Mouse (Mus musculus) naive thymus-derived CD4-positive, alpha-beta T cell, adult 5 months (primary cell): Measurements from ENCODE around the gene H2-Oa. TPM values are rescaled to one million over a fixed set of nuclear protein-coding genes. Genes with fewer than 3 reads are reported as not detected.

Source experiments
- polyA plus RNA-seq: library from polyadenylated mRNA; unstranded; fragments of 100-300 nt; shearing (Covaris generic); gene quantifications from one replicate; pipeline ENCODE4 v1.2.1, GENCODE M21; 2017

Gene H2-Oa
- polyA plus RNA-seq: 5.4 TPM

GRCm38 (mm10) chr17:34092197-34092875, at the start of gene H2-Oa:
Gene H2-Oa (plus strand): TSS chr17:34092340.

DNA sequence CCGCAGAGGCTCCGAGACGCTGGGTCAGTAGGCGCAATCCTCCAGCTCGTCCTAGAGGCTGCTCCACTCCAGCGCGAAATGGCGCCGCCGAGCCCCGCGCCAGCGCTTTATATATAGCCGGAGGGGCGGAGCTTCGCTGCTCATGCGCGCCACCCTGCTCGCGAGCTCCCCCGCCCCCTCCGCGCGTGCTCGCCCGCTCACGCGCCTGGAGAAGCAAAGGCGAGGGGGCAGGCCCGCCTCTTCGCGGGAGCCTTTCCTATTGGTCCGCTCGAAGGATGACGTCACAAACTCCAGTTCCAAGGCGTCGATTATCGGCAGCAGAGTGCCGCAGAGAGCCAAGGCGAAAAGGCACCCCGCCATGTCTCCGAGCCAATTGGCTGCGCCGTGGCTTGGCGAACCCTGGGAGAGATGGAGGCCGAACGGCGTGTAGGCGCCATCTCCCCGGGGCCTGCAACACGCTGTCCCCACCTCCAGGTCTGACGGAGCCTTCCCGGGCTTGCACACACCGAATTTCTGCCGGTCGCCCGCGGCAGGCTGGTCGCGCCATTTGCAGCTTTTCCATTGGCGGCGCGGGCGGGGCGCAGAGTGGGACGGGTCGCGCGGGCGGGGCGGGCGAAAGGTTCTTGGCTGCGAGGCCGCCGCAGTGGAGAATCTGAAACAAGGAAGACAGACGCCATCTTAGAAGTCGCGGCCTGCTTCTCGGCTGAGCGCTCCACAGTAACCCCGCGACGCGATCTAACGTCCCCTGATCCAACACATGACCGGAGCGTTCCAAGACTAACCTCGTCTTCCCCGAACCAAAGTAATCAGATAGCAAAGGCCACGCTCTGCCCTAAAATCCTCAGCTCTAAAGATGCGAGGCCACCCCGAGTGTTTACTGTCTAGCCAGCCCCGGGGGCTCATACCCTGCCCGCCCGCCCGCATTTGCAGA, 27.4 kb downstream of the H2-Oa start, which contains the start of gene H2-DMa:
H2-DMa (plus strand) TSS at position 293 of the 931 bp plus-strand sequence.

DNA sequence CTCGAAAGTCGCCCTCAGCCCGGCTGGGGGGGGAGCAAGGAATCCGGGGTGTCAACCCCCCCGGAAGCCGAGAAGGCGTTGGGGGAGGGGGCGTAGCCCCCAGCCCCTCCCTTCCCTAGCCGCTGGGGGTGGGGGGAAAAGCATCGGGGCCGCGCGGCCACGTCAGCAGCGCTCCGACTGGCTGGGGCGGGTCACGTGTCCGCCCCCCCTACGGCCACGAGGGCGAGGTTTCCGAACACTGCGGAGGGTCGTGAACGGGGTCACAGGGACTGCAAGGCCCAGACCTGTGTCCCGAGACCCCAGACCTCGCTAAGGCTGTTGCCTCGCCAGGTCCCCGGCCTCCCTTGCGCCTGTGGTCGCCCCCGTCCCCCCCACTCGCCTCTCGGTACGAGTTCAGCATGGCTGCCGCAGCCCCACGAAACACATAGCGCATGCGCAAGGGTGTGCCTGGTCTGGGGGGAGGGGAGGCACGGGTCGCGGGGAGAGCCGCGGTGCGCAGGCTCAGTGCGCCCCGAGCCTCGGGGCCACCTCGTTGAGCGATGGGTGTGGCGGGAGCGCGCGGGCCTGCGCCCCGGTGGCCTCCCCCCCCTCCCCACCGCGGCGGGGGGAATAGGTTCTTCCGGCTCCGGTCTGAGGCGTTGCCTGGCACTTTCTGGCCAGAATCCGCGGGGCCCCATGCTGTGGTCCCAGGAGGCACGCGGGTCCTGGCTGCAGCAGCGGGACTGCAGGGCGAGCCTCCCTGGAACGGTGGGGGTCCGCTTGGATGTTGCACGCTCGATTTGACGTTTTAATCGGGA, 30.2 kb downstream of the H2-Oa start, which contains the start of gene Brd2:
Brd2 (minus strand) TSS at position 447 of the 797 bp plus-strand sequence.

DNA sequence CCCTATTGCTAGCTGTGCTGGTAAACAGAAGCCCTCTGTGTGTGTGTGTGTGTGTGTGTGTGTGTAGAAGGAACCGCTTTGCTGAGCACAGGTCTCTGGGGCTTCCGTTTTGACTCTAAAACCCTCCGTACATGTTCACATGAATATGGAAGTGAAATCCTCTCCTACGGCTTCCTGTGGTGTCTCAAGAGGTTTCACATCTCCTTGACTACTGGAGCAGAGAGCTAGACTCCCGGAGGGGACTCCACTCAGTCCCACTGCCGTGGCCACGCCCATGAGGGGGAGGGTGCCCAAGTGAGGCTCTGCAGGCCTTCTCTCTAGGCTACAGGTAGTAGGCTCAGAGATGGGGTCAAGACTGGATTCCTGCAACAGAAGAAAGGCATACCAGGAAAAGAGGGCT, 50.9 kb downstream of the H2-Oa start, which contains the start of gene H2-DMb2:
H2-DMb2 (plus strand) TSS at position 275 of the 400 bp plus-strand sequence.

Other genes with a start within 250 kb of the H2-Oa start
- 13.0 TPM for gene Cd320, start 249.2 kb upstream of the H2-Oa start, polyA plus RNA-seq
- not detected for gene Gm7029, start 218.5 kb upstream of the H2-Oa start, polyA plus RNA-seq
- 1.0 TPM for gene Kifc1, start 201.7 kb upstream of the H2-Oa start, polyA plus RNA-seq
- 3.7 TPM for gene Platr17, start 187.2 kb upstream of the H2-Oa start, polyA plus RNA-seq
- 105 TPM for gene Daxx, start 182.9 kb upstream of the H2-Oa start, polyA plus RNA-seq
- gene Tapbp, start 176.4 kb upstream of the H2-Oa start, polyA plus RNA-seq: 322 TPM
- gene Zbtb22, start 176.4 kb upstream of the H2-Oa start, polyA plus RNA-seq: 17.5 TPM
- gene Rgl2, start 162.8 kb upstream of the H2-Oa start, polyA plus RNA-seq: 145 TPM
- gene Pfdn6, start 152.0 kb upstream of the H2-Oa start, polyA plus RNA-seq: 100 TPM
- 60.9 TPM for gene Wdr46, start 151.7 kb upstream of the H2-Oa start, polyA plus RNA-seq
- gene B3galt4, start 140.9 kb upstream of the H2-Oa start, polyA plus RNA-seq: 27.2 TPM
- 53.7 TPM for gene Vps52, start 136.5 kb upstream of the H2-Oa start, polyA plus RNA-seq
- gene Rps18, start 136.3 kb upstream of the H2-Oa start, polyA plus RNA-seq: 3,154 TPM
- 11,864 TPM for gene H2-K1, start 92.0 kb upstream of the H2-Oa start, polyA plus RNA-seq
- gene Ring1, start 67.7 kb upstream of the H2-Oa start, polyA plus RNA-seq: 36.4 TPM
- gene H2-Ke6, start 64.3 kb upstream of the H2-Oa start, polyA plus RNA-seq: 306 TPM
- 136 TPM for gene Slc39a7, start 60.7 kb upstream of the H2-Oa start, polyA plus RNA-seq
- 128 TPM for gene Rxrb, start 60.5 kb upstream of the H2-Oa start, polyA plus RNA-seq
- 4.4 TPM for gene Col11a2, start 52.9 kb upstream of the H2-Oa start, polyA plus RNA-seq
- gene H2-DMa, start 27.2 kb downstream of the H2-Oa start, polyA plus RNA-seq: 32.5 TPM
- gene Brd2, start 30.3 kb downstream of the H2-Oa start, polyA plus RNA-seq: 299 TPM
- 0.63 TPM for gene H2-DMb2, start 51.0 kb downstream of the H2-Oa start, polyA plus RNA-seq
- 0.27 TPM for gene H2-DMb1, start 60.7 kb downstream of the H2-Oa start, polyA plus RNA-seq
- gene Tap1, start 95.2 kb downstream of the H2-Oa start, polyA plus RNA-seq: 226 TPM
- 228 TPM for gene Psmb9, start 95.4 kb downstream of the H2-Oa start, polyA plus RNA-seq
- 425 TPM for gene Psmb8, start 105.4 kb downstream of the H2-Oa start, polyA plus RNA-seq
- 231 TPM for gene Tap2, start 111.2 kb downstream of the H2-Oa start, polyA plus RNA-seq
- gene H2-Ob, start 146.6 kb downstream of the H2-Oa start, polyA plus RNA-seq: 102 TPM
- gene H2-Ab1, start 165.3 kb downstream of the H2-Oa start, polyA plus RNA-seq: 0.95 TPM
- 0.58 TPM for gene H2-Aa, start 195.5 kb downstream of the H2-Oa start, polyA plus RNA-seq
- gene H2-Eb1, start 213.5 kb downstream of the H2-Oa start, polyA plus RNA-seq: 0.21 TPM
- gene H2-Eb2, start 233.3 kb downstream of the H2-Oa start, polyA plus RNA-seq: not detected